Mouse (Mus musculus) mammary gland, adult 2 months (tissue): Measurements from ENCODE around the gene Olfr1245. TPM values are rescaled to one million over a fixed set of nuclear protein-coding genes. Genes with fewer than 3 reads are reported as not detected.

Source experiments
- polyA plus RNA-seq: library from polyadenylated mRNA; depleted of rRNA; stranded (reverse); fragments of >200 nt; gene quantifications from 2 replicates; pipeline ENCODE4 v1.2.3, GENCODE M21; 2012; ENCODE audit warnings: low replicate concordance; rRNA removed

Olfr1245 gene
- polyA plus RNA-seq = not detected in 2 replicates

DNA sequence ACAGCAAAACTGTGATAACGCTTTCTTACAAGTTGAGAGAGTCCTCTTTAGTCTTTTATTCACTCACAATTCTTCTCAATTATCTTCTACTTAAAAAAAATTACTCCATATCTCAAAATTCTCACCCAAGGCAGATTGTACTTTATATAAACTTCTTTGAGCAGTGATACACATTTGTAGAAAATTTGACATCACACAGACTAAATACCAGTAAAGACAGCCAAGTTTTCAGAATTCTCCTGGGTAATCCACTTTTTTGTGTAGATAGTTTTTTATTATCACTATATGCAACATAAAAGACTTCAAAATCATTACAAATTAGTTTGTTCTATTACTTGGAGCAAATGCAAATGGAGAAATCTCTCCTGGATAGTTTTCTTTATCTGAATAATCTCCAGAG, at the start of gene Olfr1245:
TSS of gene Olfr1245 (minus strand) at position 101 of the 400 bp plus-strand sequence.

GRCm38 (mm10) chr2:89618145-89618544, 39.9 kb upstream of the Olfr1245 start, which contains the start of gene Olfr1248:
TSS of gene Olfr1248 (minus strand) at chr2:89618245.

DNA sequence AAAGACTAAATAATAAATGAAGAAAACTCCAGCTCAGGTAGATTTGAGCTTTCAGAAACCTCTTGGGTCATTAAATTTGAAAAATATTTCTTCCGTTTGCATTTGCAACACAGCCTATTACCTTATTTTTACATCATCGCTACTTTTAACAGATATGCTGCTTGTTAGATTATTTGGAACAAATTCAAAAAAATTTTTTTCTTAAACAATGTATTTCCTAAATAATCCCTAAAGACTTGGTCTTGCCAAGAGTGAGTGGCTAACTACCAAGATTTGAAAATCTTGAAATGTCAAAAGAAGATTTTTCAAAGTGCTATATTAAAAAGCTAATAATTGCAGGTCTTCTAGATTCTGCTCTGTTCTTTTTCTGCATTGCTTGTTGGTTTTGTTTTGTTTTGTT, 35.8 kb upstream of the Olfr1245 start, which contains the start of gene Olfr1247:
TSS of gene Olfr1247 (minus strand) at position 101 of the 400 bp plus-strand sequence.

DNA sequence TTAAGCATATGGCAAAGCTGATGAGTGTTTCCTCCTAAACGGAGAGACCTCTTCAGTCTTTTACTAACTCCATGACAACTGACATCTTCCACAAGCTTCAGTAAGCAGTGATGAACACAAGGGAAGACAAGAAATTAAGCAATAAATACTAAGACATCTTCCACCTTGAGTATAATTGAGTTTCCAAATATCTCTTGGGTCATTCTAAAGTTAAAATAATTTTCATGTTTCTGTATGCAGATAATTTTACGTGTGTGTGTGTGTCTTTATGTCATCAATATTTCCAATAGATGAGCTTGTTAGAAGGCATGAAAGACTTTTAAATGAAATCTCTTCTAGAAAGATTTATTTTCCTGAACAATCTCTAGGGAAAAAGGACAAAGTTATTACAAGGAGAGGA, 14.8 kb upstream of the Olfr1245 start, which contains the start of gene Olfr1246:
TSS of gene Olfr1246 (minus strand) at position 101 of the 400 bp plus-strand sequence.

GRCm38 (mm10) chr2:89531387-89531786, 46.9 kb downstream of the Olfr1245 start, which contains the start of gene Olfr1243:
TSS of gene Olfr1243 (minus strand) at chr2:89531487.

Other genes starting within 250 kb of the Olfr1245 start
- not detected in 2 replicates for gene Olfr1232, start 248.8 kb downstream of the Olfr1245 start, polyA plus RNA-seq
- gene Olfr1233, start 236.0 kb downstream of the Olfr1245 start, polyA plus RNA-seq = not detected in 2 replicates
- not detected in 2 replicates for gene Olfr1234, start 213.6 kb downstream of the Olfr1245 start, polyA plus RNA-seq
- gene Olfr1238, start 168.8 kb downstream of the Olfr1245 start, polyA plus RNA-seq = not detected in 2 replicates
- not detected in 2 replicates for gene Olfr1239, start 158.0 kb downstream of the Olfr1245 start, polyA plus RNA-seq
- gene Olfr1240, start 135.4 kb downstream of the Olfr1245 start, polyA plus RNA-seq = not detected in 2 replicates
- gene Olfr1241, start 91.3 kb downstream of the Olfr1245 start, polyA plus RNA-seq = not detected in 2 replicates
- not detected in 2 replicates for gene Olfr1242, start 80.1 kb downstream of the Olfr1245 start, polyA plus RNA-seq
- gene Olfr1243, start 47.0 kb downstream of the Olfr1245 start, polyA plus RNA-seq = not detected in 2 replicates
- not detected in 2 replicates for gene Olfr1246, start 14.7 kb upstream of the Olfr1245 start, polyA plus RNA-seq
- gene Olfr1247, start 35.7 kb upstream of the Olfr1245 start, polyA plus RNA-seq = not detected in 2 replicates
- gene Olfr1248, start 39.8 kb upstream of the Olfr1245 start, polyA plus RNA-seq = not detected in 2 replicates
- gene Olfr1249, start 56.5 kb upstream of the Olfr1245 start, polyA plus RNA-seq = not detected in 2 replicates
- gene Olfr1250, start 83.0 kb upstream of the Olfr1245 start, polyA plus RNA-seq = not detected in 2 replicates
- gene Olfr1251, start 93.5 kb upstream of the Olfr1245 start, polyA plus RNA-seq = not detected in 2 replicates
- not detected in 2 replicates for gene Olfr1252, start 146.6 kb upstream of the Olfr1245 start, polyA plus RNA-seq
- not detected in 2 replicates for gene Olfr1253, start 178.6 kb upstream of the Olfr1245 start, polyA plus RNA-seq
- gene Olfr1254, start 215.2 kb upstream of the Olfr1245 start, polyA plus RNA-seq = not detected in 2 replicates
- not detected in 2 replicates for gene Olfr1255, start 233.6 kb upstream of the Olfr1245 start, polyA plus RNA-seq